Mouse (Mus musculus): ENCODE measurements around the gene Serpina3f.

DNA sequence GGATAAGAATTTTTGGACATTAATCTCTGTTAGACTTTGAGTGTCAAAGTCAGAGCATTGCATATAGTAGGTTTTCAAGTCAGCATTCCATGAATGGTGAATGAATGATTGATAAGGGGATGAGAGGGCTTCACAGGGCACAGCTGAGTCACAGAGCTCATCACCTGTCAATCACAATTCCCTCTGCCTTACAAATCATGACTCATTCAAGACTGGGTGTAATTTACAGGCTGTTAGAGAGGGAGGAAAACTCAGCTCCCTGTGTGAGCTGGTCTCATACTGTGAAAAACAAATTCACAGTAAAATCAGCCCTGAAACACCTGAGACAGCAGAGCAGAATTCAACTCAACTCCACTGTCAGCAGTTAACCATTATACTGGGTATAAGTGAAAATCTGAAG lies 23.5 kb upstream of the Serpina3f start:
- TF ChIP-seq POLR2A (IDR thresholded peaks at IDR 0.05; ENCODE audit: borderline replicate concordance, extremely low read depth, low read depth, low read length): no peak
- no peak for TF ChIP-seq CTCF (IDR thresholded peaks at IDR 0.05; ENCODE audit: insufficient read depth, low read length)

All from lung, adult 2 months (tissue).